Mouse (Mus musculus): Measurements from ENCODE around the gene Fgf5.

Gene Fgf5

DNA sequence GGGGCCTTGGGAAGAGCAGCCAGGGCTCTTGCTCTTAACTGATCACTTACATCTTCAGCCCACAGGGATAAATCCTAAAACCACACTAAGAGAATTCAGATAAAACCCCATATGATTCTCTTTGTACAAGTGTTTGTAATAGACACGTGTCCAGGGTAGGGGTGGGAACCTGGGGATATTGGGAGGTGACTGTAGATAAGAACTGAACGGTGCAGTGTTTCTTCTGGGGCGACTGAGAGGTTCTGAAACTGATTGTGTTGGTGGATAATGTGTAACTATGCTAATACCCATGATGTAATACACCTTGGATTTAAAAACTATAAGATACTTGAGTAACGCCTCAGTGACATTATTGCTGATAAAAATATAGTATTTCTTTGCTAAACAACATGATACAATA lies 51.7 kb downstream of the Fgf5 start:
- no peak for DNase-seq

- no peak for DNase-seq
Observed at GRCm38 (mm10) chr5:98306528-98306927, 52.5 kb downstream of the Fgf5 start.

- DNase-seq: no peak
Observed at GRCm38 (mm10) chr5:98326625-98327024, 72.6 kb downstream of the Fgf5 start.

Data from thymus, postnatal 14 days (tissue).